Mouse (Mus musculus) stomach, embryonic 14.5 days (tissue): Measurements from ENCODE around the gene Ranbp9. TPM values are rescaled to one million over a fixed set of nuclear protein-coding genes. Genes with fewer than 3 reads are reported as not detected.
A peak's percentile ranks its signal among the peaks of the same experiment; 100 is the strongest.

Source experiments
- ATAC-seq: fragments of 200-750 bp; cut with Nextera tagmentation; 2 replicates; pipeline ENCODE4 v1.8.0; 2017; ENCODE audit warnings: low read depth, moderate TSS enrichment; ENCODE audit not compliant: insufficient number of reproducible peaks, insufficient read depth, low FRiP score
- H3K27ac ChIP-seq: fragments of 300-500 bp; sonication (generic); 2 replicates; pipeline ENCODE4 v1.5.1; 2014; ENCODE audit warnings: mild to moderate bottlenecking, low read length, moderate library complexity, mixed read lengths
- H3K27me3 ChIP-seq: fragments of 300-500 bp; sonication (generic); 2 replicates; pipeline ENCODE4 v1.6.1; 2014; ENCODE audit warnings: low read length, control low read depth, mixed read lengths; ENCODE audit not compliant: control insufficient read depth, insufficient read depth
- H3K36me3 ChIP-seq: fragments of 300-500 bp; sonication (generic); 2 replicates; pipeline ENCODE4 v1.6.1; 2014; ENCODE audit warnings: mild to moderate bottlenecking, control low read depth, low read length, moderate library complexity, mixed read lengths; ENCODE audit not compliant: control insufficient read depth, insufficient read depth
- H3K4me1 ChIP-seq: fragments of 300-500 bp; sonication (generic); 2 replicates; pipeline ENCODE4 v1.6.1; 2014; ENCODE audit warnings: low read length, control low read depth, mixed read lengths; ENCODE audit not compliant: control insufficient read depth, insufficient read depth
- H3K4me2 ChIP-seq: fragments of 300-500 bp; sonication (generic); replicated peaks from 2 replicates; pipeline ENCODE4 v1.6.1; 2014; ENCODE audit warnings: low read depth, low read length, control low read depth
- H3K4me3 ChIP-seq: fragments of 300-500 bp; sonication (generic); 2 replicates; pipeline ENCODE4 v1.5.1; 2014; ENCODE audit warnings: low read depth, low read length, control low read depth
- H3K9ac ChIP-seq: fragments of 300-500 bp; sonication (generic); replicated peaks from 2 replicates; pipeline ENCODE4 v1.6.1; 2014; ENCODE audit warnings: low read depth, mild to moderate bottlenecking, control low read depth, low read length, moderate library complexity, mixed read lengths
- H3K9me3 ChIP-seq: fragments of 300-500 bp; sonication (generic); 2 replicates; pipeline ENCODE4 v1.6.1; 2016; ENCODE audit warnings: low read depth, low read length, control low read depth; ENCODE audit not compliant: control insufficient read depth
- WGBS: fragments of 180-500 bp; shearing (Covaris S2); extraction: QIAGEN DNeasy Blood & Tissue Kit; methylation state at CpG from one replicate; pipeline ENCODE4 v1.1.7; 2014; 5-methylcytosine and 5-hydroxymethylcytosine counted together
- polyA plus RNA-seq: library from polyadenylated mRNA; unstranded; fragments of >200 nt; fragmentation: Nextera tagmentation; extraction: Ambion mirVana; gene quantifications from 2 replicates; pipeline ENCODE4 v1.2.1, GENCODE M21; 2014

Ranbp9 gene
- polyA plus RNA-seq, 1 experiment from 2014 or later, result 15.5 TPM

GRCm38 (mm10) chr13:43452843-43453605, 28.1 kb downstream of the Ranbp9 start:
- WGBS, result 44% methylated on average over 7 of the region's 7 CpGs
- ATAC-seq, result no peak

GRCm38 (mm10) chr13:43452177-43452576, 28.9 kb downstream of the Ranbp9 start:
- WGBS, result 88% methylated on average over 2 of the region's 2 CpGs
- Histone ChIP-seq H3K4me2 (no peak overlapping the region), H3K27me3 (no peaks in the 10 kb centered on the region), H3K36me3 (no peaks in the 10 kb centered on the region), H3K4me3 (no peak overlapping the region), H3K9ac (no peak overlapping the region), H3K4me1 (peaks cover 14% of the 10 kb centered on the region; the same call in 1 of the 2 replicates), H3K9me3 (no peaks in the 10 kb centered on the region), H3K27ac (0 out of 2 replicates have a peak overlapping the region, but pooled peaks have one; percentile 6)
- ATAC-seq, result no peak

More at GRCm38 (mm10) chr13:43452843-43453605, 28.1 kb downstream of the Ranbp9 start:
- Histone ChIP-seq H3K9ac (no peak overlapping the region), H3K4me2 (no peak overlapping the region), H3K4me3 (no peak overlapping the region), H3K27me3 (no peaks in the 10 kb centered on the region), H3K27ac (peak overlapping the region; percentile 4; the same call in 1 of the 2 replicates), H3K9me3 (no peaks in the 10 kb centered on the region), H3K36me3 (no peaks in the 10 kb centered on the region), H3K4me1 (peaks cover 14% of the 10 kb centered on the region; the same call in 1 of the 2 replicates)

GRCm38 (mm10) chr13:43450686-43451085, 30.4 kb downstream of the Ranbp9 start:
- Histone ChIP-seq H3K27me3 (no peaks in the 10 kb centered on the region), H3K4me1 (peaks cover 14% of the 10 kb centered on the region; the same call in 1 of the 2 replicates), H3K4me2 (no peak overlapping the region), H3K4me3 (no peak overlapping the region), H3K36me3 (no peaks in the 10 kb centered on the region), H3K27ac (no peak overlapping the region), H3K9ac (no peak overlapping the region), H3K9me3 (no peaks in the 10 kb centered on the region)
- no peak for ATAC-seq
- 81% methylated on average over 3 of the region's 3 CpGs for WGBS

- no peak overlapping the region for H3K9ac ChIP-seq
- no peak for ATAC-seq
- 70% methylated on average over 3 of the region's 3 CpGs for WGBS
Observed at GRCm38 (mm10) chr13:43447721-43448120, 33.4 kb downstream of the Ranbp9 start.

GRCm38 (mm10) chr13:43445754-43446153, 35.3 kb downstream of the Ranbp9 start:
- H3K4me2 ChIP-seq, result no peak overlapping the region
- peaks cover 4% of the 10 kb centered on the region; the same call in 1 of the 2 replicates for H3K4me1 ChIP-seq
- no peak for ATAC-seq
- H3K27me3 ChIP-seq, result no peaks in the 10 kb centered on the region
- H3K4me3 ChIP-seq, result no peak overlapping the region
- H3K9me3 ChIP-seq, result no peaks in the 10 kb centered on the region
- no peak overlapping the region for H3K27ac ChIP-seq
- WGBS, result 87% methylated on average over 4 of the region's 4 CpGs
- no peak overlapping the region for H3K9ac ChIP-seq
- no peaks in the 10 kb centered on the region for H3K36me3 ChIP-seq

More at GRCm38 (mm10) chr13:43447721-43448120, 33.4 kb downstream of the Ranbp9 start:
- H3K4me2 ChIP-seq, result no peak overlapping the region
- H3K9me3 ChIP-seq, result no peaks in the 10 kb centered on the region
- no peak overlapping the region for H3K27ac ChIP-seq
- H3K4me1 ChIP-seq, result no peaks in the 10 kb centered on the region; the same call in 1 of the 2 replicates
- no peaks in the 10 kb centered on the region for H3K27me3 ChIP-seq
- H3K4me3 ChIP-seq, result no peak overlapping the region
- H3K36me3 ChIP-seq, result no peaks in the 10 kb centered on the region

GRCm38 (mm10) chr13:43444717-43445116, 36.4 kb downstream of the Ranbp9 start:
- Histone ChIP-seq H3K4me3 (no peak overlapping the region), H3K27ac (no peak overlapping the region)
- 94% methylated on average over 3 of the region's 3 CpGs for WGBS

GRCm38 (mm10) chr13:43443706-43444105, 37.4 kb downstream of the Ranbp9 start:
- Histone ChIP-seq H3K4me2 (no peak overlapping the region), H3K4me1 (peaks cover 4% of the 10 kb centered on the region; the same call in 1 of the 2 replicates), H3K9me3 (no peaks in the 10 kb centered on the region), H3K9ac (no peak overlapping the region), H3K27ac (no peak overlapping the region), H3K27me3 (no peaks in the 10 kb centered on the region), H3K4me3 (no peak overlapping the region), H3K36me3 (no peaks in the 10 kb centered on the region)
- no peak for ATAC-seq
- 94% methylated on average over 4 of the region's 4 CpGs for WGBS

More at GRCm38 (mm10) chr13:43444717-43445116, 36.4 kb downstream of the Ranbp9 start:
- no peak for ATAC-seq
- no peak overlapping the region for H3K9ac ChIP-seq
- no peak overlapping the region for H3K4me2 ChIP-seq
- no peaks in the 10 kb centered on the region for H3K9me3 ChIP-seq
- no peaks in the 10 kb centered on the region for H3K36me3 ChIP-seq
- peaks cover 4% of the 10 kb centered on the region; the same call in 1 of the 2 replicates for H3K4me1 ChIP-seq
- no peaks in the 10 kb centered on the region for H3K27me3 ChIP-seq

- H3K36me3 ChIP-seq, result no peaks in the 10 kb centered on the region
- 74% methylated on average over 1 of the region's 1 CpGs for WGBS
- ATAC-seq, result no peak
Observed at GRCm38 (mm10) chr13:43442551-43442950, 38.5 kb downstream of the Ranbp9 start.

More at GRCm38 (mm10) chr13:43442551-43442950, 38.5 kb downstream of the Ranbp9 start:
- Histone ChIP-seq H3K9me3 (no peaks in the 10 kb centered on the region), H3K4me2 (no peak overlapping the region), H3K4me1 (peaks cover 4% of the 10 kb centered on the region; the same call in 1 of the 2 replicates), H3K4me3 (no peak overlapping the region), H3K27me3 (no peaks in the 10 kb centered on the region), H3K9ac (no peak overlapping the region), H3K27ac (no peak overlapping the region)
